ENCODE assay signal across 8 mouse cellular contexts in the genomic region with DNA sequence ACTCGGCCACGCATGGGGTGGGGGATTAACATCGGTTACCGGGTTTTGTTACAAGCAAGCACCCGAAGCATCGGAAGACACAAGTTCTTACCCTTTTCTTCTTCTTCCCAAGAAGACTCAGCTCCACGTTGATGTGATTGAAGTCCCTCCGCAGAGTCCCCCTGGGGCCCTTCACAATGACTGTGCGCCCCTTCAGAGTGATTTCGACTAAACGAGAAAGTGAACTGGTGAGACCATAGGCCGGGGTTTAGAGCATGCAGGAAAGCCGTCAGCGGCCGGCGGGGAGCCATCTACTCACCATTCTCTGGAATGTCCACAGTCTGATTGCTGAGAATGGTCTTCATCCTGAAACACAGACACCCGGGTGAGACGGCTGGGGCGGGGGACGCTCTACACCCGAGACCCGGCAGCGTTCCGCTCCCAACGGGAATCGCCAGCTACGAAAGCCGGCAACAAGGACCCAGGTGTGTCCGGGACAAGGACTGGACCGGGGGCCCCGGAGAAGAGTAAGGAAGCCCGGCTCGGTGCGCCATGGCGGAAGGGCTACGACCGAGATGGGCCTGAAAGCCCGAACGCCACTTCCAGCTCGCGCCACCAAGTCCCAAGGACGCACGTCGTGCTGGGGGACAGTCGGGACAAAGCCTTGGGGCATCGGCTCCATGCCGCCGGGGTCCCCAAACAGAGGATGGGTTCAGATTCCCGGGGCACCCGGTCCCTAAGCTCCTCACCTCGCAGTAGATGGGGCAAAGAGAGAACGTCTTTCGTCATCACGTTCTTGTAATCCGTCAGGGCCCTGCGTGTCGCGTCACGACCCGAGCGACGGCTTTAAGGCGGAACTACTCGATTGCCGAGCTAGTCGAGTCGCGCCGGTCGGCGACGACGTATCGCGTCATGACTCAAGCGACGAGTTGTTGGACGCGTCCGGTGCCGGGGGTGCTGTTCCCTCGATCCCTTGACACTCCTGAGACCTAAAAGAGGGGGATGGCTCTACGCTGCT. TPM values are rescaled to one million over a fixed set of nuclear protein-coding genes. Genes with fewer than 3 reads are reported as not detected.
DNase-seq lines count a peak whose midpoint lies in the region; ATAC-seq lines count a peak whose summit lies in the region.

Gene Rpl9 (minus strand): TSS at position 797 of the 997 bp plus-strand sequence.
Gene Lias (plus strand): TSS at position 850 of the 997 bp plus-strand sequence.

- peaks cover 63% of the 10 kb centered on the region for H3K36me3 ChIP-seq in heart, embryonic 13.5 days
- peaks cover 60% of the 10 kb centered on the region for H3K36me3 ChIP-seq in liver, embryonic 12.5 days
- peaks cover 25% of the 10 kb centered on the region; the same call in 1 of the 2 replicates for H3K36me3 ChIP-seq in stomach, embryonic 15.5 days

- peak within 1 kb of the TSS; percentile 90 for H3K4me3 ChIP-seq in brown adipose tissue, adult 24 weeks (ENCODE audit: insufficient read depth, low read depth, low read length)
- H3K4me3 ChIP-seq in heart, embryonic 13.5 days: peak within 1 kb of the TSS; percentile 79
- H3K4me3 ChIP-seq in liver, embryonic 12.5 days: peak within 1 kb of the TSS; percentile 87
- H3K4me3 ChIP-seq in stomach, embryonic 15.5 days (replicated peaks): peak within 1 kb of the TSS; percentile 99

- under 1% methylated on average over 83 of the region's 83 CpGs for WGBS in heart, embryonic 13.5 days
- under 1% methylated on average over 83 of the region's 83 CpGs for WGBS in liver, embryonic 12.5 days (ENCODE audit: insufficient replicate concordance)
- under 1% methylated on average over 83 of the region's 83 CpGs for WGBS in stomach, embryonic 15.5 days

- peak; percentile 99 for DNase-seq in CD4-positive, CD25-positive, alpha-beta regulatory T cell, adult 2 months (ENCODE audit: low read depth, low spot score)
- peak; percentile 69 for DNase-seq in fat pad, adult 2 months (ENCODE audit: extremely low read depth, low read depth, low spot score)
- DNase-seq in kidney, postnatal 10 days: peak; percentile 99
- DNase-seq in natural killer cell, adult 2 months (ENCODE audit: low spot score in 2 of 2): peak; percentile 95 to 97

- peak; percentile 92 for ATAC-seq in heart, embryonic 13.5 days (ENCODE audit: extremely low read depth, insufficient number of reproducible peaks, low FRiP score, low TSS enrichment)
- peak; percentile 90 for ATAC-seq in liver, embryonic 12.5 days
- peak; percentile 97 for ATAC-seq in stomach, embryonic 15.5 days (ENCODE audit: insufficient read depth, low FRiP score, low read depth)

- H3K4me1 ChIP-seq in brown adipose tissue, adult 24 weeks (ENCODE audit: control insufficient read depth, insufficient read depth, insufficient read length, low read length): peaks cover 3% of the 10 kb centered on the region; the same call in 1 of the 2 replicates
- H3K4me1 ChIP-seq in heart, embryonic 13.5 days: peaks cover 26% of the 10 kb centered on the region
- H3K4me1 ChIP-seq in liver, embryonic 12.5 days: peaks cover 41% of the 10 kb centered on the region
- H3K4me1 ChIP-seq in stomach, embryonic 15.5 days: peaks cover 9% of the 10 kb centered on the region

- H3K27me3 ChIP-seq in heart, embryonic 13.5 days (replicated peaks): no peaks in the 10 kb centered on the region
- no peaks in the 10 kb centered on the region for H3K27me3 ChIP-seq in liver, embryonic 12.5 days (replicated peaks)
- no peaks in the 10 kb centered on the region for H3K27me3 ChIP-seq in stomach, embryonic 15.5 days (replicated peaks)

- no peaks in the 10 kb centered on the region for H3K9me3 ChIP-seq in heart, embryonic 13.5 days
- H3K9me3 ChIP-seq in liver, embryonic 12.5 days (replicated peaks): no peaks in the 10 kb centered on the region
- no peaks in the 10 kb centered on the region for H3K9me3 ChIP-seq in stomach, embryonic 15.5 days

- peak within 1 kb of the TSS; percentile 77 for H3K27ac ChIP-seq in brown adipose tissue, adult 24 weeks (replicated peaks; ENCODE audit: low read depth, low read length)
- H3K27ac ChIP-seq in heart, embryonic 13.5 days (replicated peaks): peak within 1 kb of the TSS; percentile 91
- peak within 1 kb of the TSS; percentile 87 for H3K27ac ChIP-seq in liver, embryonic 12.5 days
- peak within 1 kb of the TSS; percentile 93 for H3K27ac ChIP-seq in stomach, embryonic 15.5 days

- H3K9ac ChIP-seq in heart, embryonic 13.5 days: peak within 1 kb of the TSS; percentile 98
- peak within 1 kb of the TSS; percentile 94 for H3K9ac ChIP-seq in liver, embryonic 12.5 days
- peak within 1 kb of the TSS; percentile 99 for H3K9ac ChIP-seq in stomach, embryonic 15.5 days

- H3K4me2 ChIP-seq in heart, embryonic 13.5 days: peak within 1 kb of the TSS; percentile 80
- peak within 1 kb of the TSS; percentile 85 for H3K4me2 ChIP-seq in liver, embryonic 12.5 days
- H3K4me2 ChIP-seq in stomach, embryonic 15.5 days: peak within 1 kb of the TSS; percentile 79

RNA-seq across cellular contexts. Expression of gene Rpl9, which starts in this region (rescaled TPM):
- polyA plus RNA-seq in brown adipose tissue, adult 24 weeks (2012; ENCODE audit: insufficient read depth, insufficient read length, missing spikeins): 282 and 398 TPM in 2 replicates
- polyA plus RNA-seq in heart, embryonic 13.5 days (2015; fragmentation: Nextera tagmentation; extraction: Ambion mirVana): 607 and 662 TPM in 2 replicates
- 867 and 884 TPM in 2 replicates for polyA plus RNA-seq in liver, embryonic 12.5 days (2016; fragmentation: Nextera tagmentation; extraction: Ambion mirVana)
- polyA plus RNA-seq in stomach, embryonic 15.5 days (2015; fragmentation: Nextera tagmentation; extraction: Ambion mirVana): 990 and 1,013 TPM in 2 replicates

RNA-seq across cellular contexts. Expression of gene Lias, which starts in this region (rescaled TPM):
- polyA plus RNA-seq in brown adipose tissue, adult 24 weeks (2012; ENCODE audit: insufficient read depth, insufficient read length, missing spikeins): 95.3 and 105 TPM in 2 replicates
- polyA plus RNA-seq in heart, embryonic 13.5 days (2015; fragmentation: Nextera tagmentation; extraction: Ambion mirVana): 50.2 and 58.5 TPM in 2 replicates
- 51.7 and 54.8 TPM in 2 replicates for polyA plus RNA-seq in liver, embryonic 12.5 days (2016; fragmentation: Nextera tagmentation; extraction: Ambion mirVana)
- polyA plus RNA-seq in stomach, embryonic 15.5 days (2015; fragmentation: Nextera tagmentation; extraction: Ambion mirVana): 58.4 and 61.5 TPM in 2 replicates

Comparison
In these comparisons a context has a peak if more than half of its experiments do, and no peak if none do; other contexts are left out.
1. Peak in every context shown above with its lines: DNase-seq, ATAC-seq, H3K4me3 ChIP-seq and H3K27ac ChIP-seq.